Mouse (Mus musculus) thymus, adult 2 months (tissue): Measurements from ENCODE around the gene Krt71. TPM values are rescaled to one million over a fixed set of nuclear protein-coding genes. Genes with fewer than 3 reads are reported as not detected.
"Not testable (repeated sequence)": the region's sequence is repeated elsewhere in the genome, so short reads cannot be mapped to it uniquely, and the experiment has no call there.

Experiments
- DNase-seq: peaks from one replicate; pipeline ENCODE4 v3.0.0; 2021
- H3K27ac ChIP-seq: fragments of 200-500 bp; 2 replicates; pipeline ENCODE4 v1.5.1; 2012; ENCODE audit warnings: low read length, control low read depth; ENCODE audit not compliant: control insufficient read depth, insufficient read depth
- H3K27me3 ChIP-seq: fragments of 200-500 bp; 2 replicates; pipeline ENCODE4 v1.6.1; 2012; ENCODE audit warnings: mild to moderate bottlenecking, low read length, moderate library complexity, mixed read lengths; ENCODE audit not compliant: control insufficient read depth, insufficient read depth
- H3K36me3 ChIP-seq: fragments of 200-500 bp; 2 replicates; pipeline ENCODE4 v1.6.1; 2012; ENCODE audit warnings: mild to moderate bottlenecking, low read length, moderate library complexity; ENCODE audit not compliant: control insufficient read depth, insufficient read depth
- H3K4me1 ChIP-seq: fragments of 200-500 bp; replicated peaks from 2 replicates; pipeline ENCODE4 v1.6.1; 2012; ENCODE audit warnings: low read length; ENCODE audit not compliant: control insufficient read depth, insufficient read depth
- H3K4me3 ChIP-seq: fragments of 200-500 bp; 2 replicates; pipeline ENCODE4 v1.5.1; 2012; ENCODE audit warnings: mild to moderate bottlenecking, low read length, control low read depth, moderate library complexity; ENCODE audit not compliant: control insufficient read depth, insufficient read depth
- CTCF ChIP-seq: fragments of 200-500 bp; IDR thresholded peaks from 2 replicates; pipeline ENCODE4 v1.5.1; 2012; ENCODE audit warnings: mild to moderate bottlenecking, control low read depth, low read length, moderate library complexity, borderline replicate concordance; ENCODE audit not compliant: control insufficient read depth, poor library complexity, insufficient read depth; ENCODE audit errors: extremely low read depth
- POLR2A ChIP-seq: fragments of 200-500 bp; IDR thresholded peaks from 2 replicates; pipeline ENCODE4 v1.6.1; 2012; ENCODE audit warnings: mild to moderate bottlenecking, low read length, control low read depth, moderate library complexity; ENCODE audit not compliant: control insufficient read depth, poor library complexity, insufficient read depth; ENCODE audit errors: extremely low read depth
- WGBS: fragments of 180-500 bp; shearing (Covaris S2); methylation state at CpG from one replicate; pipeline ENCODE4 v1.1.7; 2018; 5-methylcytosine and 5-hydroxymethylcytosine counted together
- polyA plus RNA-seq: library from polyadenylated mRNA; depleted of rRNA; stranded (reverse); fragments of >200 nt; gene quantifications from 2 replicates; pipeline ENCODE4 v1.2.3, GENCODE M21; 2012; rRNA removed

Gene Krt71
- polyA plus RNA-seq, 1 experiment, result 2.0 TPM

GRCm38 (mm10) chr15:101694207-101694606, 48.7 kb downstream of the Krt71 start, which contains the start of gene Krt6a:
Gene Krt6a (minus strand): TSS chr15:101694307.
- Histone ChIP-seq H3K27ac (no peak within 1 kb of the TSS), H3K4me3 (no peak within 1 kb of the TSS), H3K36me3 (no peaks in the 10 kb centered on the region), H3K4me1 (no peaks in the 10 kb centered on the region), H3K27me3 (no peaks in the 10 kb centered on the region)
- WGBS, result 93% methylated on average over 5 of the region's 5 CpGs
- TF ChIP-seq CTCF (no peak), POLR2A (no peak)
- no peak for DNase-seq

DNA sequence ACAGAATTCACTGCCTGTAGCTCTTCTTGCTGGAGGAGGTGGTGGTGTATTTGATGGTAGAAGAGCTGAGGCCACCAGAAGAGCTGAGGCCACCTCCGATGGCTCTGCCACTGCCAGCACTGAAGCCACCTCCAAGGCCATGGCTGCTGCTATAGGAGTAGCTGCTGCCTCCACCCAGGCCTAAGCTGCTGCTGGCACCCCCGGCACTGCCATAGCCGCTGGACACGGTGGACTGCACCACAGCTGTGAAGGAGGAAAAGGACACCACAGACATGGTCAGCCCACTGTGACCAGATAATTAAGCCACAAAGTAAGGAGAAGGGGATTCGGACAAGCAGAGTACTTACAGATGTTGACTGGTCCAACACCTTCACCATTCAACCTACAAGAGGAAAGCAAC, 52.4 kb downstream of the Krt71 start:
- not testable (repeated sequence) for H3K4me1 ChIP-seq, H3K27ac ChIP-seq, H3K27me3 ChIP-seq, H3K4me3 ChIP-seq, DNase-seq, H3K36me3 ChIP-seq
- WGBS, result 98% methylated on average over 5 of the region's 5 CpGs

DNA sequence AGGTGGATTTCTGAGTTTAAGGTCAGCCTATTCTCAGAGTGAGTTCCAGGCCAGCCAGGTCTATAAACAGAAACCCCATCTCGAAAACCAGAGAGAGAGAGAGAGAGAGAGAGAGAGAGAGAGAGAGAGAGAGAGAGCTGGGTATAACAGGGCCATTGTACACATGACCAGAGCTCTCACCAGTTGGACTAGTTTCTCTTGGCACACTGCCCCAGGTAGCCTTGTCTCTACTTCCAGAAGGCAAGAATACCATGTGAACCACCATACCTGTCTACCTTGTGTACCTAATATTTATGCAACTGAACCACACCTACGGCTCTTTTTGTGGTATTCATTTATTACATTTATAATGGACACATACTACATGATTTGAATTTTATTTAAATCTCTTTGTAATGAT, 54.7 kb downstream of the Krt71 start:
- Histone ChIP-seq H3K4me3 (no peak overlapping the region), H3K4me1 (no peaks in the 10 kb centered on the region), H3K27ac (no peak overlapping the region), H3K27me3 (no peaks in the 10 kb centered on the region), H3K36me3 (no peaks in the 10 kb centered on the region)
- no peak for TF ChIP-seq CTCF
- TF ChIP-seq POLR2A, result no peak
- 64% methylated on average over 2 of the region's 2 CpGs for WGBS
- no peak for DNase-seq

Other genes with a start within 250 kb of the Krt71 start
- 0.17 and 0.24 TPM in 2 replicates for gene Gm49425, start 225.8 kb downstream of the Krt71 start, polyA plus RNA-seq
- gene Krt84, start 210.3 kb downstream of the Krt71 start, polyA plus RNA-seq, result 2.2 and 2.9 TPM in 2 replicates
- gene Krt82, start 192.4 kb downstream of the Krt71 start, polyA plus RNA-seq, result 0.05 and 0.13 TPM in 2 replicates
- 0.09 and 0.16 TPM in 2 replicates for gene Krt90, start 180.2 kb downstream of the Krt71 start, polyA plus RNA-seq
- gene Krt75, start 169.2 kb downstream of the Krt71 start, polyA plus RNA-seq, result 0.49 and 0.82 TPM in 2 replicates
- not detected in 2 replicates for gene Gm5414, start 114.9 kb downstream of the Krt71 start, polyA plus RNA-seq
- not detected in 2 replicates for gene Gm5478, start 95.7 kb downstream of the Krt71 start, polyA plus RNA-seq
- 0.68 and 1.1 TPM in 2 replicates for gene Krt6b, start 62.8 kb downstream of the Krt71 start, polyA plus RNA-seq
- 2.3 and 2.4 TPM in 2 replicates for gene Krt6a, start 48.8 kb downstream of the Krt71 start, polyA plus RNA-seq
- gene Krt5, start 30.2 kb downstream of the Krt71 start, polyA plus RNA-seq, result 154 and 184 TPM in 2 replicates
- 0.08 and 0.34 TPM in 2 replicates for gene Krt72, start 43.4 kb upstream of the Krt71 start, polyA plus RNA-seq
- gene Krt73, start 59.2 kb upstream of the Krt71 start, polyA plus RNA-seq, result 0.56 and 0.61 TPM in 2 replicates
- gene Krt2, start 75.1 kb upstream of the Krt71 start, polyA plus RNA-seq, result 0.16 TPM in 1 of 2 replicates, not detected in the other
- 1.1 and 1.7 TPM in 2 replicates for gene Krt1, start 107.7 kb upstream of the Krt71 start, polyA plus RNA-seq
- 2.6 and 2.7 TPM in 2 replicates for gene Krt77, start 126.6 kb upstream of the Krt71 start, polyA plus RNA-seq
- 0.93 and 1.3 TPM in 2 replicates for gene Krt76, start 149.8 kb upstream of the Krt71 start, polyA plus RNA-seq
- 1.1 TPM in 2 replicates for gene Krt4, start 181.6 kb upstream of the Krt71 start, polyA plus RNA-seq
- gene Krt79, start 197.2 kb upstream of the Krt71 start, polyA plus RNA-seq, result 1.7 and 1.8 TPM in 2 replicates
- 0.82 and 0.94 TPM in 2 replicates for gene Krt78, start 211.2 kb upstream of the Krt71 start, polyA plus RNA-seq